Mouse (Mus musculus) cortical plate, adult 2 months (tissue): ENCODE data around the gene Ptprn2.

ENCODE experiments used
- CTCF ChIP-seq: fragments of 200-500 bp; IDR thresholded peaks from 2 replicates; pipeline ENCODE4 v1.5.1; 2011; ENCODE audit warnings: mild to moderate bottlenecking, control low read depth, low read length; ENCODE audit not compliant: insufficient read depth; ENCODE audit errors: extremely low read depth
- POLR2A ChIP-seq: fragments of 200-500 bp; IDR thresholded peaks from 2 replicates; pipeline ENCODE4 v1.6.1; 2011; ENCODE audit warnings: mild to moderate bottlenecking, low read length, control low read depth; ENCODE audit not compliant: insufficient read depth; ENCODE audit errors: extremely low read depth

DNA sequence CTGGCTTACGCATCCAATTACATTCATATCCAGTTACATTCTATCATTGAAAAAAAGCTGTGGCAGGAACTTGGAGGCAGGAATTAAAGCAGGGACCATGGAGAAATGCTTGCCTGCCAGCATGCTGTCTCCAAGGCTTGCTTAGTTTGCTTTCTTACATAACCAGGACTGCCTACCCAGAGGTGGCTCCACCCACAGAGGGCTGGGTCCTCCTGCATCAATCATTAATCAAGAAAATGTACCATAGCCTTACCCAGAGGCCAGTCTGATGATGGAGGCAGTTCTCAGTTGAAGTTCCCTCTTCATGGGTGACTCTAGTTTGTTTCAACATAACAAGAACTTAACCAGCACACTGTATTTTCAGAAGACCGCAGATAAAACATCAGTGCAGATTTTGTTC lies 36.0 kb upstream of the Ptprn2 start:
- no peak for TF ChIP-seq CTCF
- no peak for TF ChIP-seq POLR2A
